Mouse (Mus musculus) C2C12 (cell line): Measurements from ENCODE around the gene Cntnap2. TPM values are rescaled to one million over a fixed set of nuclear protein-coding genes. Genes with fewer than 3 reads are reported as not detected.

ENCODE experiments used
- H3K27me3 ChIP-seq: one replicate; pipeline ENCODE4 v1.6.1; 2011; ENCODE audit not compliant: control insufficient read depth, insufficient read depth, insufficient read length
- H3K36me3 ChIP-seq: one replicate; pipeline ENCODE4 v1.6.1; 2011; ENCODE audit not compliant: control insufficient read depth, insufficient read depth
- H3K4me3 ChIP-seq: one replicate; pipeline ENCODE4 v1.5.1; 2011; ENCODE audit warnings: mild to moderate bottlenecking, control low read depth; ENCODE audit not compliant: poor library complexity, insufficient read depth, severe bottlenecking
- H3K79me2 ChIP-seq: one replicate; pipeline ENCODE4 v1.6.1; 2011; ENCODE audit not compliant: control insufficient read depth, insufficient read depth
- H3K79me3 ChIP-seq: one replicate; pipeline ENCODE4 v1.6.1; 2011; ENCODE audit warnings: low read depth, control low read depth
- H3ac ChIP-seq: one replicate; pipeline ENCODE3; 2011; ENCODE audit warnings: low read depth; ENCODE audit not compliant: control insufficient read depth, insufficient read length
- CEBPB ChIP-seq: IDR thresholded peaks from one replicate; pipeline ENCODE4 v1.6.1; 2011; ENCODE audit warnings: low read depth, mild to moderate bottlenecking, control low read depth, moderate library complexity
- CTCF ChIP-seq: IDR thresholded peaks from one replicate; pipeline ENCODE4 v1.5.1; 2011; ENCODE audit not compliant: control insufficient read depth, insufficient read depth, insufficient read length
- FOSL1 ChIP-seq: IDR thresholded peaks from one replicate; pipeline ENCODE4 v1.8.0; 2011; ENCODE audit warnings: mild to moderate bottlenecking, low read length; ENCODE audit not compliant: poor library complexity, insufficient read depth, severe bottlenecking
- MAX ChIP-seq: IDR thresholded peaks from one replicate; pipeline ENCODE4 v1.6.1; 2011; ENCODE audit warnings: mild to moderate bottlenecking, control low read depth
- MYOD1 ChIP-seq: IDR thresholded peaks from one replicate; pipeline ENCODE4 v1.6.1; 2011; ENCODE audit warnings: low read depth; ENCODE audit not compliant: control insufficient read depth, insufficient read length
- MYOG ChIP-seq: IDR thresholded peaks from one replicate; pipeline ENCODE4 v1.6.1; 2011; ENCODE audit not compliant: control insufficient read depth, insufficient read length; ENCODE audit errors: extremely low read depth
- USF1 ChIP-seq: IDR thresholded peaks from one replicate; pipeline ENCODE4 v1.6.1; 2011; ENCODE audit warnings: low read depth, mild to moderate bottlenecking, control low read depth, moderate library complexity
- polyA plus RNA-seq: library from polyadenylated mRNA; unstranded; fragments of >200 nt; fragmentation: generic; extraction: Trizol; gene quantifications from one replicate; pipeline ENCODE4 v1.2.1, GENCODE M21; 2012; ENCODE audit warnings: missing spikeins

Gene Cntnap2
- polyA plus RNA-seq, 1 experiment = 0.02 TPM

- Histone ChIP-seq H3K79me2 (no peaks in the 10 kb centered on the region), H3K36me3 (no peaks in the 10 kb centered on the region), H3K79me3 (no peaks in the 10 kb centered on the region), H3K4me3 (no peak overlapping the region), H3ac (no peak overlapping the region), H3K27me3 (no peaks in the 10 kb centered on the region)
- TF ChIP-seq FOSL1 = no peak
- no peak for TF ChIP-seq CTCF
- TF ChIP-seq USF1 = no peak
- TF ChIP-seq MAX = no peak
- TF ChIP-seq MYOD1 = no peak
- TF ChIP-seq MYOG = no peak
- no peak for TF ChIP-seq CEBPB
These were observed 1983.4 kb downstream of the Cntnap2 start for GRCm38 (mm10) chr6:47042602-47043001.

- H3K36me3 ChIP-seq = no peaks in the 10 kb centered on the region
- TF ChIP-seq CEBPB = no peak
- no peak for TF ChIP-seq MYOD1
- no peak for TF ChIP-seq CTCF
- no peak for TF ChIP-seq FOSL1
- TF ChIP-seq MAX = no peak
- TF ChIP-seq USF1 = no peak
- no peak overlapping the region for H3ac ChIP-seq
These were observed 1984.4 kb downstream of the Cntnap2 start for GRCm38 (mm10) chr6:47043586-47043985.

GRCm38 (mm10) chr6:47044385-47045200 is 1985.4 kb downstream of the Cntnap2 start:
- H3K79me3 ChIP-seq = no peaks in the 10 kb centered on the region
- H3K79me2 ChIP-seq = no peaks in the 10 kb centered on the region
- H3ac ChIP-seq = no peak overlapping the region
- H3K36me3 ChIP-seq = no peaks in the 10 kb centered on the region
- H3K27me3 ChIP-seq = no peaks in the 10 kb centered on the region
- no peak overlapping the region for H3K4me3 ChIP-seq
- no peak for TF ChIP-seq MAX
- no peak for TF ChIP-seq USF1
- no peak for TF ChIP-seq CTCF
- no peak for TF ChIP-seq FOSL1
- no peak for TF ChIP-seq MYOD1
- TF ChIP-seq CEBPB = no peak
- no peak for TF ChIP-seq MYOG

More at GRCm38 (mm10) chr6:47043586-47043985, 1984.4 kb downstream of the Cntnap2 start:
- Histone ChIP-seq H3K4me3 (no peak overlapping the region), H3K27me3 (no peaks in the 10 kb centered on the region), H3K79me3 (no peaks in the 10 kb centered on the region), H3K79me2 (no peaks in the 10 kb centered on the region)

- Histone ChIP-seq H3K36me3 (no peaks in the 10 kb centered on the region), H3K4me3 (no peak overlapping the region), H3K79me2 (no peaks in the 10 kb centered on the region), H3ac (no peak overlapping the region), H3K79me3 (no peaks in the 10 kb centered on the region), H3K27me3 (no peaks in the 10 kb centered on the region)
- TF ChIP-seq CEBPB (no peak), MYOG (no peak), USF1 (no peak), MYOD1 (no peak), CTCF (no peak), MAX (no peak), FOSL1 (no peak)
These were observed 1989.9 kb downstream of the Cntnap2 start for GRCm38 (mm10) chr6:47049051-47049450.

GRCm38 (mm10) chr6:47050319-47051222 is 1991.4 kb downstream of the Cntnap2 start:
- no peak overlapping the region for H3ac ChIP-seq
- no peak for TF ChIP-seq MAX
- no peak for TF ChIP-seq MYOD1
- TF ChIP-seq FOSL1 = no peak
- no peak for TF ChIP-seq USF1
- no peak for TF ChIP-seq CEBPB
- no peak for TF ChIP-seq MYOG
- TF ChIP-seq CTCF = no peak
- no peak overlapping the region for H3K4me3 ChIP-seq
- no peaks in the 10 kb centered on the region for H3K79me3 ChIP-seq
- no peaks in the 10 kb centered on the region for H3K79me2 ChIP-seq
- no peaks in the 10 kb centered on the region for H3K36me3 ChIP-seq
- no peaks in the 10 kb centered on the region for H3K27me3 ChIP-seq
